Mouse (Mus musculus) lung, adult 2 months (tissue): ENCODE measurements at regions not wholly inside any gene's neighbourhood (a gene's known extent, or its start where the extent isn't known, plus 50 kb on each side); places are given as distances from the start of the nearest gene placed in this dataset.

Source experiments
- CTCF ChIP-seq: fragments of 200-500 bp; IDR thresholded peaks from 2 replicates; pipeline ENCODE4 v1.5.1; 2011; ENCODE audit warnings: mild to moderate bottlenecking, low read length, control low read depth; ENCODE audit not compliant: insufficient read depth
- POLR2A ChIP-seq: fragments of 200-500 bp; IDR thresholded peaks from 2 replicates; pipeline ENCODE4 v1.6.1; 2011; ENCODE audit warnings: low read depth, mild to moderate bottlenecking, control low read depth, low read length, borderline replicate concordance; ENCODE audit errors: extremely low read depth

DNA sequence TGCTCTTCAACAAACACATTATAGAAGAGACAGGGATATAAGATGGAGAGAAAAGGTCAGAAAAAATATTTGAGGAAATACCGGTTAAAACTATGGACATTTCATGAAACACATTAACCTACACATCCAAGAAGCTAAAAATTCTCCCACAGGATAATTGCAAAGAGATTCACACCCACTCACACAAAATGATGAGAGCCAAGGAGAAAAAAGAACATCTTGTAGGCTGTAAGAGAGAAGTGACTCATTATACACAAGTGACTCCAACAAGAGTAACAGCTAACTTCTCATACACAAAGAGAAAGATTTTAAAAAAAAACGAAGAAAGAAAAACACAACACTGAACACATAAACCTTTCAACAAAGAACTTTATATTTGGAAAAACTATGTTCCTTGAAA, 658.3 kb upstream of the Kirrel3 start:
- TF ChIP-seq POLR2A (no peak), CTCF (no peak)
